Comparison of ENCODE assay signal across 8 mouse cellular contexts in the genomic region with DNA sequence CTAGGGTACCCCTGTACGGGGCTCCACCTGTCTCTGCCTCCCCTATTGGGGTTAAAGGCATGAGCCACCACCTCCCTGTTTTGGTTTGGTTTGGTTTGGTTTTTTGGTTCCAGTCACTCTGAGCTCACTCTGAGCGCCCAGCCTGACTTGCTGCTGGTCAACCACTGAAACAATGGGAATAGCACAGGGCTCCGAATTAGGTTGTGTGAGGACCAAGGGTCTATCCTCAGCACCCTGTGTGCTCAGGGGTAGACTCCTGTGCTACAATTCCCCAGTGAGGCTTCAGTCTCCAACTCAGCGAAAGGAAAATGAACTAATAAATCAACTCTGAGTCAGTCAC. TPM values are rescaled to one million over a fixed set of nuclear protein-coding genes. Genes with fewer than 3 reads are reported as not detected.
A peak's percentile ranks its signal among the peaks of the same experiment; 100 is the strongest.
DNase-seq lines count a peak whose midpoint lies in the region; ATAC-seq and TF ChIP-seq lines count a peak whose summit lies in the region.
"Had no signal": no experiment of that assay in that cellular context is flagged by ENCODE, and none has a peak within 500 bp of the region (broad histone marks: within the 10 kb centered on the region; RNA-seq: fewer than 3 reads in every experiment).

No protein-coding gene starts in this region.

- H3K4me2 ChIP-seq in lung, embryonic 15.5 days: peak overlapping the region; percentile 66
- H3K4me2 ChIP-seq in forebrain, embryonic 12.5 days: peak overlapping the region; percentile 84
- peak overlapping the region; percentile 67 for H3K4me2 ChIP-seq in limb, embryonic 14.5 days (replicated peaks; ENCODE audit: low read depth, low read length, severe bottlenecking)
- H3K4me2 ChIP-seq in stomach, embryonic 16.5 days (ENCODE audit: low read depth, low read length): peak overlapping the region; percentile 76

- no peak for TF ChIP-seq POLR2A in limb, embryonic 14.5 days (IDR thresholded peaks at IDR 0.05; ENCODE audit: borderline replicate concordance, extremely low read depth, insufficient read depth, insufficient read length)

- DNase-seq in lung, postnatal 25 days (ENCODE audit: low spot score): no peak
- no peak for DNase-seq in limb, embryonic 14.5 days (ENCODE audit: low spot score)
- DNase-seq in right cerebral cortex, postnatal 36 days (ENCODE audit: low spot score in 2 of 2): no peak
- no peak for DNase-seq in cerebellum, postnatal 14 days

- H3K27me3 ChIP-seq in lung, embryonic 15.5 days: no peaks in the 10 kb centered on the region
- no peaks in the 10 kb centered on the region for H3K27me3 ChIP-seq in forebrain, embryonic 12.5 days
- H3K27me3 ChIP-seq in limb, embryonic 14.5 days (ENCODE audit: control insufficient read depth, insufficient read depth, low read length): no peaks in the 10 kb centered on the region
- H3K27me3 ChIP-seq in stomach, embryonic 16.5 days (ENCODE audit: control insufficient read depth, insufficient read depth, low read length): no peaks in the 10 kb centered on the region

- H3K9me3 ChIP-seq in lung, embryonic 15.5 days: no peaks in the 10 kb centered on the region
- H3K9me3 ChIP-seq in forebrain, embryonic 12.5 days: no peaks in the 10 kb centered on the region
- H3K9me3 ChIP-seq in limb, embryonic 14.5 days (ENCODE audit: control insufficient read depth, low read length): no peaks in the 10 kb centered on the region
- no peaks in the 10 kb centered on the region for H3K9me3 ChIP-seq in stomach, embryonic 16.5 days (replicated peaks; ENCODE audit: control insufficient read depth, low read length)

- 28% methylated on average over 4 of the region's 4 CpGs for WGBS in lung, embryonic 15.5 days
- 32% methylated on average over 4 of the region's 4 CpGs for WGBS in forebrain, embryonic 12.5 days
- 31% methylated on average over 4 of the region's 4 CpGs for WGBS in limb, embryonic 14.5 days
- 25% methylated on average over 4 of the region's 4 CpGs for WGBS in stomach, embryonic 16.5 days

- H3K36me3 ChIP-seq in lung, embryonic 15.5 days: peaks cover 30% of the 10 kb centered on the region
- H3K36me3 ChIP-seq in forebrain, embryonic 12.5 days (replicated peaks): peaks cover 4% of the 10 kb centered on the region; the same call in 1 of the 2 replicates
- peaks cover 21% of the 10 kb centered on the region for H3K36me3 ChIP-seq in limb, embryonic 14.5 days (ENCODE audit: control insufficient read depth, insufficient read depth, low read length)
- peaks cover 10% of the 10 kb centered on the region; the same call in 1 of the 2 replicates for H3K36me3 ChIP-seq in stomach, embryonic 16.5 days (ENCODE audit: control insufficient read depth, insufficient read depth, low read length)

- peak overlapping the region; percentile 87 for H3K9ac ChIP-seq in lung, embryonic 15.5 days
- H3K9ac ChIP-seq in forebrain, embryonic 12.5 days: peak overlapping the region; percentile 77
- H3K9ac ChIP-seq in limb, embryonic 14.5 days (ENCODE audit: low read depth, low read length, severe bottlenecking): peak overlapping the region; percentile 88
- H3K9ac ChIP-seq in stomach, embryonic 16.5 days (ENCODE audit: low read length): peak overlapping the region; percentile 93

- peak; percentile 16; the same call in 1 of the 2 replicates for ATAC-seq in lung, embryonic 15.5 days (ENCODE audit: borderline replicate concordance, extremely low read depth, low FRiP score, low TSS enrichment)
- ATAC-seq in forebrain, embryonic 12.5 days (ENCODE audit: low FRiP score): peak; percentile 37; the same call in 1 of the 2 replicates
- ATAC-seq in limb, embryonic 14.5 days (ENCODE audit: low FRiP score, low read depth): no peak; the same call in none of the 2 replicates
- no peak for ATAC-seq in stomach, embryonic 16.5 days (ENCODE audit: insufficient read depth, low FRiP score)

- H3K4me3 ChIP-seq in lung, embryonic 15.5 days: peak overlapping the region; percentile 91
- peak overlapping the region; percentile 70 for H3K4me3 ChIP-seq in forebrain, embryonic 12.5 days (replicated peaks)
- peak overlapping the region; percentile 74 for H3K4me3 ChIP-seq in limb, embryonic 14.5 days (replicated peaks; ENCODE audit: low read length)
- H3K4me3 ChIP-seq in stomach, embryonic 16.5 days (replicated peaks; ENCODE audit: low read length): peak overlapping the region; percentile 87

- H3K4me1 ChIP-seq in lung, embryonic 15.5 days: peaks cover 15% of the 10 kb centered on the region; the same call in 1 of the 2 replicates
- H3K4me1 ChIP-seq in forebrain, embryonic 12.5 days: peaks cover 9% of the 10 kb centered on the region; the same call in 1 of the 2 replicates
- H3K4me1 ChIP-seq in limb, embryonic 14.5 days (ENCODE audit: control insufficient read depth, insufficient read depth, low read length): peaks cover 6% of the 10 kb centered on the region
- H3K4me1 ChIP-seq in stomach, embryonic 16.5 days (ENCODE audit: control insufficient read depth, insufficient read depth, low read length): peaks cover 9% of the 10 kb centered on the region

- peak overlapping the region; percentile 86; the same call in 1 of the 2 replicates for H3K27ac ChIP-seq in lung, embryonic 15.5 days
- no peak overlapping the region for H3K27ac ChIP-seq in forebrain, embryonic 12.5 days
- H3K27ac ChIP-seq in limb, embryonic 14.5 days (replicated peaks; ENCODE audit: low read depth, low read length): no peak overlapping the region
- H3K27ac ChIP-seq in stomach, embryonic 16.5 days (ENCODE audit: low read length): peak overlapping the region; percentile 64; the same call in 1 of the 2 replicates

RNA-seq across cellular contexts. Expression of gene Pvr, which starts 0.8 kb away (rescaled TPM):
- polyA plus RNA-seq in lung, embryonic 15.5 days (2015; fragmentation: Nextera tagmentation; extraction: Ambion mirVana): 19.0 and 22.5 TPM in 2 replicates
- 3.2 and 4.3 TPM in 2 replicates for polyA plus RNA-seq in forebrain, embryonic 12.5 days (2016; fragmentation: Nextera tagmentation; extraction: Ambion mirVana)
- 17.2 and 18.2 TPM in 2 replicates for polyA plus RNA-seq in limb, embryonic 14.5 days (2012; rRNA removed)
- 7.7 and 9.4 TPM in 2 replicates for polyA plus RNA-seq in limb, embryonic 14.5 days (2014; fragmentation: Nextera tagmentation; extraction: Ambion mirVana)
- 13.3 and 15.8 TPM in 2 replicates for polyA plus RNA-seq in stomach, embryonic 16.5 days (2015; fragmentation: Nextera tagmentation; extraction: Ambion mirVana)

RNA-seq across cellular contexts. Expression of gene Igsf23, which starts 30.4 kb away (rescaled TPM):
- polyA plus RNA-seq in lung, embryonic 15.5 days (2015; fragmentation: Nextera tagmentation; extraction: Ambion mirVana): 1.4 and 2.0 TPM in 2 replicates
- polyA plus RNA-seq in forebrain, embryonic 12.5 days (2016; fragmentation: Nextera tagmentation; extraction: Ambion mirVana): not detected in 2 replicates
- polyA plus RNA-seq in limb, embryonic 14.5 days (2012; rRNA removed): 0.09 and 0.17 TPM in 2 replicates
- 0.23 and 0.30 TPM in 2 replicates for polyA plus RNA-seq in limb, embryonic 14.5 days (2014; fragmentation: Nextera tagmentation; extraction: Ambion mirVana)
- 3.1 and 3.8 TPM in 2 replicates for polyA plus RNA-seq in stomach, embryonic 16.5 days (2015; fragmentation: Nextera tagmentation; extraction: Ambion mirVana)

RNA-seq across cellular contexts. Expression of gene Ceacam19, which starts 32.4 kb away (rescaled TPM):
- polyA plus RNA-seq in lung, embryonic 15.5 days (2015; fragmentation: Nextera tagmentation; extraction: Ambion mirVana): not detected in 2 replicates
- polyA plus RNA-seq in forebrain, embryonic 12.5 days (2016; fragmentation: Nextera tagmentation; extraction: Ambion mirVana): not detected in 2 replicates
- polyA plus RNA-seq in limb, embryonic 14.5 days (2012; rRNA removed): 2.1 and 2.2 TPM in 2 replicates
- polyA plus RNA-seq in limb, embryonic 14.5 days (2014; fragmentation: Nextera tagmentation; extraction: Ambion mirVana): 3.4 and 4.9 TPM in 2 replicates
- polyA plus RNA-seq in stomach, embryonic 16.5 days (2015; fragmentation: Nextera tagmentation; extraction: Ambion mirVana): 3.2 and 4.8 TPM in 2 replicates
- polyA plus RNA-seq: adrenal gland, adult 2 months had no signal

RNA-seq across cellular contexts. Expression of gene Ceacam20, which starts 45.1 kb away (rescaled TPM):
- polyA plus RNA-seq in lung, embryonic 15.5 days (2015; fragmentation: Nextera tagmentation; extraction: Ambion mirVana): not detected in 2 replicates
- not detected in 2 replicates for polyA plus RNA-seq in forebrain, embryonic 12.5 days (2016; fragmentation: Nextera tagmentation; extraction: Ambion mirVana)
- 0.04 TPM in 1 of 2 replicates, not detected in the other for polyA plus RNA-seq in limb, embryonic 14.5 days (2012; rRNA removed)
- polyA plus RNA-seq in limb, embryonic 14.5 days (2014; fragmentation: Nextera tagmentation; extraction: Ambion mirVana): not detected in 2 replicates
- polyA plus RNA-seq in stomach, embryonic 16.5 days (2015; fragmentation: Nextera tagmentation; extraction: Ambion mirVana): 0.27 and 0.39 TPM in 2 replicates
- polyA plus RNA-seq: adrenal gland, adult 2 months had no signal

RNA-seq across cellular contexts. Expression of gene Ceacam16, which starts 59.0 kb away (rescaled TPM):
- not detected in 2 replicates for polyA plus RNA-seq in lung, embryonic 15.5 days (2015; fragmentation: Nextera tagmentation; extraction: Ambion mirVana)
- polyA plus RNA-seq in forebrain, embryonic 12.5 days (2016; fragmentation: Nextera tagmentation; extraction: Ambion mirVana): not detected in 2 replicates
- 0.11 and 0.18 TPM in 2 replicates for polyA plus RNA-seq in limb, embryonic 14.5 days (2012; rRNA removed)
- polyA plus RNA-seq in limb, embryonic 14.5 days (2014; fragmentation: Nextera tagmentation; extraction: Ambion mirVana): not detected in 2 replicates
- polyA plus RNA-seq in stomach, embryonic 16.5 days (2015; fragmentation: Nextera tagmentation; extraction: Ambion mirVana): not detected in 2 replicates

Comparison
In these comparisons a context has a peak if more than half of its experiments do, and no peak if none do; other contexts are left out.
1. ATAC-seq: peak in lung, embryonic 15.5 days (single experiment) and forebrain, embryonic 12.5 days (single experiment); none in limb, embryonic 14.5 days (single experiment) and stomach, embryonic 16.5 days (single experiment).
2. H3K27ac ChIP-seq: peak in lung, embryonic 15.5 days (single experiment) and stomach, embryonic 16.5 days (single experiment); none in forebrain, embryonic 12.5 days (single experiment) and limb, embryonic 14.5 days (single experiment).
3. Peak in every context shown above with its lines, with median percentiles within 50 percentile points of each other: H3K4me2 ChIP-seq, H3K4me3 ChIP-seq and H3K9ac ChIP-seq.